Mouse (Mus musculus) forebrain, embryonic 16.5 days (tissue): ENCODE results near the gene Map2k6. TPM values are rescaled to one million over a fixed set of nuclear protein-coding genes. Genes with fewer than 3 reads are reported as not detected.

Experiments
- ATAC-seq: fragments of 200-750 bp; cut with Nextera tagmentation; 2 replicates; pipeline ENCODE4 v1.8.0; 2017; ENCODE audit warnings: mild to moderate bottlenecking, moderate library complexity
- H3K27ac ChIP-seq: fragments of 300-500 bp; sonication (generic); 2 replicates; pipeline ENCODE4 v1.5.1; 2014; ENCODE audit warnings: low read length, control low read depth
- H3K27me3 ChIP-seq: fragments of 300-500 bp; sonication (generic); replicated peaks from 2 replicates; pipeline ENCODE4 v1.6.1; 2014; ENCODE audit warnings: low read length; ENCODE audit not compliant: control insufficient read depth, insufficient read depth
- H3K36me3 ChIP-seq: fragments of 300-500 bp; sonication (generic); 2 replicates; pipeline ENCODE4 v1.6.1; 2014; ENCODE audit not compliant: control insufficient read depth, insufficient read depth
- H3K4me1 ChIP-seq: fragments of 300-500 bp; sonication (generic); replicated peaks from 2 replicates; pipeline ENCODE4 v1.6.1; 2014; ENCODE audit warnings: low read length; ENCODE audit not compliant: control insufficient read depth, insufficient read depth
- H3K4me2 ChIP-seq: fragments of 300-500 bp; sonication (generic); 2 replicates; pipeline ENCODE4 v1.6.1; 2014; ENCODE audit warnings: mild to moderate bottlenecking, low read length, control low read depth
- H3K4me3 ChIP-seq: fragments of 300-500 bp; sonication (generic); replicated peaks from 2 replicates; pipeline ENCODE4 v1.5.1; 2014; ENCODE audit warnings: mild to moderate bottlenecking, low read length, control low read depth
- H3K9ac ChIP-seq: fragments of 300-500 bp; sonication (generic); replicated peaks from 2 replicates; pipeline ENCODE4 v1.6.1; 2014; ENCODE audit warnings: low read depth, low read length, control low read depth
- H3K9me3 ChIP-seq: fragments of 300-500 bp; sonication (generic); 2 replicates; pipeline ENCODE4 v1.6.1; 2016; ENCODE audit warnings: low read length; ENCODE audit not compliant: control insufficient read depth
- WGBS: fragments of 180-500 bp; shearing (Covaris S2); extraction: QIAGEN DNeasy Blood & Tissue Kit; methylation state at CpG from one replicate; pipeline ENCODE4 v1.1.7; 2014; 5-methylcytosine and 5-hydroxymethylcytosine counted together
- polyA plus RNA-seq: library from polyadenylated mRNA; unstranded; fragments of >200 nt; fragmentation: Nextera tagmentation; extraction: Ambion mirVana; gene quantifications from 2 replicates; pipeline ENCODE4 v1.2.1, GENCODE M21; 2015

Gene Map2k6
- polyA plus RNA-seq, 1 experiment from 2014 or later: 44.7 TPM

DNA sequence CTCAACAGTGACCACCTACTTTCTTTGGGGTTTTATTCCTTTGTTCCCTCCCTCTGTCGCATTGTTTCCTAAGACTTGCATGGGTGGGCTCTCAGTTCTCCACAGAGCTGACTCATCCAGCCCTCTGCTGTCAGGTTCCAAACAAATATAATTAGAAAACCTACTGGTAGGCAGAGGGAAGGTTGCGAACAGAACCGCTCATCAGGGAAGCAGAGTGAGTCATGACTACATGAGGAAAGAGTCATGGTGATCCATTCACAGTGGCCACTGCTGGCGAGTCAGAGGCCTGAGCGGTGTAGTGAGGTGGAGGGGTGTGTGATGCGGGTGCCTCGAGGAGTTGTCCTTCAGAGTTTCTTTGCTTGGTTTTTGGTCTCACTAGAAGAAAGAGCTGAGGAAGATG, 112.5 kb downstream of the Map2k6 start:
- Histone ChIP-seq H3K36me3 (peaks cover 31% of the 10 kb centered on the region), H3K4me2 (no peak overlapping the region), H3K27ac (no peak overlapping the region), H3K9me3 (no peaks in the 10 kb centered on the region), H3K4me1 (no peaks in the 10 kb centered on the region), H3K4me3 (no peak overlapping the region), H3K9ac (no peak overlapping the region), H3K27me3 (no peaks in the 10 kb centered on the region)
- 95% methylated on average over 7 of the region's 7 CpGs for WGBS
- no peak for ATAC-seq

DNA sequence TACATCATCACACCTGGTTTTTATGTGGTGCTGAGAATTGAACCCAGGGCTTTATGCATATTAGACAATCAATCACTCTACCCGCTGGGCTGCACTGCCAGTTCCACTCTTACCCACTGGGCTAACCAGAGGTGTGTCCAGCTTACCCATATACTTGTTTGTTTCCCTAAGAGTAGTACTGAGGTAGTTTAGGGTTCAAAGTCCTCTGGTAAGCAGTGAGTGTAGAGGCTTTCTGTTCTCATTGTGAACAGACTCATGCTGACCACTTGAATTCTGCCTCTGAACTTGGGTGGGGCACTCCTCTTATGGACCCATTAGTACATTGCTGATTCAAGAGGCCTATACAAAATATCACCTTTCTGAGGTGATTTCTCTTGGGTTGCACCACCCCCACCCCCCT, 119.7 kb downstream of the Map2k6 start:
- no peak overlapping the region for H3K9ac ChIP-seq
- H3K9me3 ChIP-seq: no peaks in the 10 kb centered on the region
- no peak overlapping the region for H3K4me2 ChIP-seq
- H3K27me3 ChIP-seq: no peaks in the 10 kb centered on the region
- no peak overlapping the region for H3K27ac ChIP-seq
- H3K36me3 ChIP-seq: peaks cover 15% of the 10 kb centered on the region
- no peaks in the 10 kb centered on the region for H3K4me1 ChIP-seq
- no peak for ATAC-seq
- no peak overlapping the region for H3K4me3 ChIP-seq
- 91% methylated on average over 1 of the region's 1 CpGs for WGBS

DNA sequence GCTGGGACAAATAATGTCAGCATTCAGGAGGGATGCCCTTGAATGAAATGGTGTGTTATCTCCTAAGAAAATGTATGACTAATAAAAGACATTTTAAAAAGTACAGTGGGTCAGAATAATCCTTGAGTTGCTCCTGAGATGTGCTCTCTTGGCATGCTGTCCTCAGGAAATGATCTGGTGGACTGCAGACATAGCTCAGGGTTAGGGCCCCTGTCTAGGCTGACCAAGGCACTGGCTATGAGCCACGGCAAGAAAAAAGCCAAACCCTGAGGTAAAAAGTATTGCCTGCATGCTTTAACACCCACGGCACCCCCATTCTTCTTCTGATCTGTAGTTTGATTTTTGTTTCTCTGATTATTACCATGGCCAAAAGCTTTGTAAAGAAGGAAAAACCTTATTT, 124.0 kb downstream of the Map2k6 start:
- no peaks in the 10 kb centered on the region for H3K4me1 ChIP-seq
- H3K27me3 ChIP-seq: no peaks in the 10 kb centered on the region
- peaks cover 11% of the 10 kb centered on the region for H3K36me3 ChIP-seq
- no peak overlapping the region for H3K4me2 ChIP-seq
- 95% methylated on average over 2 of the region's 2 CpGs for WGBS
- no peak overlapping the region for H3K27ac ChIP-seq
- H3K9me3 ChIP-seq: no peaks in the 10 kb centered on the region
- H3K9ac ChIP-seq: no peak overlapping the region
- no peak for ATAC-seq
- no peak overlapping the region for H3K4me3 ChIP-seq

DNA sequence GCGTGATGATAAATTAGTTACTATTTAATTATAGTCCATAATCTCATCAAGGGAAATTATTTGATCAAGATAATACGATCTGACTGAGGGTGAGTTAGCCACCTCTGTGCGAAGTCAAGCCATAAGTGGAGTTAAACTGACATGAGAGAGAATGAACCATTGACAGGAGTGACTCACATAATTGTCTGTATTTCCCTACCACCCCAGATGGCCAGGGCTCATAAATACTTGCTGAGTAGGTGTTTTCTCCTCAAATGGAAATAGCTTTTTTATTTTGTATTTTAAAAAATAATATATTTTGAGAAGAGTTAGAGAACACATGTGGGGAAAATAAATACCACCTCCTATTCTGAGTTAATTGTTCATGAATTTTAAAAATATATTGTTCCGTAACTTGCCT, 127.2 kb downstream of the Map2k6 start:
- Histone ChIP-seq H3K27me3 (no peaks in the 10 kb centered on the region), H3K9me3 (no peaks in the 10 kb centered on the region), H3K36me3 (no peaks in the 10 kb centered on the region), H3K27ac (no peak overlapping the region), H3K4me1 (no peaks in the 10 kb centered on the region), H3K4me2 (no peak overlapping the region), H3K9ac (no peak overlapping the region), H3K4me3 (no peak overlapping the region)
- no peak for ATAC-seq
- 90% methylated on average over 4 of the region's 4 CpGs for WGBS

DNA sequence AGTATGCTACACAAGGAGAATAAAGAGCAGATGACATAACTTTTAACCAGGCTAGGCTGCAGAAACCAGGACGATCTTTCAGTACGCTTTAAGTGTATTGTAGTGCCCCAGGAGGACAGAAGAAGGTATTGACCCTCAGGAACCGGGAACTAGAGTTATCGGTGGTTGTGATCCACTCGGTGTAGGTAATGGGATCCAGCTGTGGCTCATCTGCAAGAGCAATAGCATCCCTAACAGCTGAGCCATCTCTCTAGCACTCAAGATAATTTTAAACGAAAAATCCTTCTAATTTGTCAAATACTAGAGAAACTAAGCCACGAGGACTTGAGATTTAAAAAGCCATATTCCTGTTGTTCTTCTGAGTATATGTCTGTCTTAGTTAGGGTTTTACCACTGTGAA, 132.2 kb downstream of the Map2k6 start:
- H3K9ac ChIP-seq: no peak overlapping the region
- no peaks in the 10 kb centered on the region for H3K36me3 ChIP-seq
- ATAC-seq: no peak
- no peaks in the 10 kb centered on the region for H3K27me3 ChIP-seq
- WGBS: 87% methylated on average over 7 of the region's 7 CpGs
- no peak overlapping the region for H3K4me2 ChIP-seq
- no peak overlapping the region for H3K4me3 ChIP-seq
- H3K27ac ChIP-seq: no peak overlapping the region
- H3K4me1 ChIP-seq: no peaks in the 10 kb centered on the region
- H3K9me3 ChIP-seq: no peaks in the 10 kb centered on the region

DNA sequence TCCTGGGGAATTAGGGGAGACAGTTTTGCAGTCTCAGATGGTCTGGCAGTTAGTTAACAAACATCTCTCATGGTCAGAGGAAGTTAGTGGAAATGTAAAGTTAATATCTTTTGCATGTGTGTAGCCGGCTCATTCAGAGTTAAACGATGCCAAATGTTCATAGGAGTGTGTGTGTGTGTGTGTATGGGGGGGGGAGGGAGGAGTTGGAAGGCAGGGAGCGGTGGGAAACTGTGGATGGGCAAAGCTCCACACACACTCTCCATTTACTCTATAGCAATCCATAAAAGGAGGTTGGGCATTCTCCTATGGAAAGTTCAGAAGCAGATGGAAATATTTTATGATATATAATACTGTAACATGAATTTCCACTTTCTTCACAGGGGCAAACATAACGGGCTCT, 135.9 kb downstream of the Map2k6 start:
- H3K4me3 ChIP-seq: no peak overlapping the region
- 75% methylated on average over 4 of the region's 4 CpGs for WGBS
- no peaks in the 10 kb centered on the region for H3K27me3 ChIP-seq
- H3K36me3 ChIP-seq: no peaks in the 10 kb centered on the region
- no peak for ATAC-seq
- H3K4me1 ChIP-seq: 0 out of 2 replicates have a peak, but pooled peaks cover 2% of the 10 kb centered on the region
- no peaks in the 10 kb centered on the region for H3K9me3 ChIP-seq
- H3K9ac ChIP-seq: no peak overlapping the region
- no peak overlapping the region for H3K27ac ChIP-seq
- no peak overlapping the region for H3K4me2 ChIP-seq

DNA sequence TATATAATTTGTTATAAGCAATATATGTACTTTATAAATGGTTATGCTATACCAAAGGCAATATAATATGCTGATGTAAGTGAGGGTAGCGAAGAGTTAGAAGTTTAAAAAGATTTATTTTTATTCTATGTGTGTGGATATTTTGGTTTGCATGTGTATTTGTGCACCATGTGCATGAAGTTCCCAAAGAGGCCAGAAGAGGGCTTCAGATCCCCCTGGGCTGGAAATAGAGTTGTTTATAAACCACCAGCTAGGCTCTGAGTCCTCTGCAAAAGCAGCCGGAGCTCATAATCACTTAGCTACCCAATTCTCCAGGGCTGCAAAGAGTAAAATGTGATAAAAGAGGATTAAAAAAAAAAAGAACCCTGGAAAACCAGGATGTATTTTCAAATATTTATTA, 137.6 kb downstream of the Map2k6 start:
- H3K4me1 ChIP-seq: 0 out of 2 replicates have a peak, but pooled peaks cover 2% of the 10 kb centered on the region
- 96% methylated on average over 2 of the region's 2 CpGs for WGBS
- no peaks in the 10 kb centered on the region for H3K9me3 ChIP-seq
- no peak overlapping the region for H3K9ac ChIP-seq
- no peak overlapping the region for H3K27ac ChIP-seq
- H3K4me2 ChIP-seq: no peak overlapping the region
- H3K4me3 ChIP-seq: no peak overlapping the region
- no peaks in the 10 kb centered on the region for H3K36me3 ChIP-seq
- H3K27me3 ChIP-seq: no peaks in the 10 kb centered on the region
- no peak for ATAC-seq

DNA sequence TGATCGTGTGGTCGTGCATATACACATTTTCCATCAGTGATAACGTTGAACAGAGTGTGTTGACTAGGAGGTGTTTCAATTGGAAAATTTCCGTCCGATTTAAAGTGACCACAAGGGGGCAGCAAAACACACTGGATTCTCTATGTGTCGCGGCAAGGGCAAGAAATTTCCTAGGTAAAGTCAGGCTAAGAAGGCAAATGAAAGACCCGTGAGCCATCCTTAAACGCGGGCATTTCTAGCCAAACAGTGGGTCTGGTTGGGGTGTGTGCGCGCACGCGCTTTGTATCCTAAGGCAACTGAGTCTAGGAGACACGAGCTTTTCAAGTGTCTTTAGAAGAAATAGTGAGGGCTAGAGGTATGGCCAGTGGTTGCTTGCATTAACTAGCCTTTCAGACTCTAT, 138.7 kb downstream of the Map2k6 start:
- peak overlapping the region; percentile 46 for H3K4me2 ChIP-seq
- no peaks in the 10 kb centered on the region for H3K27me3 ChIP-seq
- 8% methylated on average over 15 of the region's 15 CpGs for WGBS
- no peaks in the 10 kb centered on the region for H3K36me3 ChIP-seq
- H3K4me1 ChIP-seq: 0 out of 2 replicates have a peak, but pooled peaks cover 2% of the 10 kb centered on the region
- H3K4me3 ChIP-seq: peak overlapping the region; percentile 15; the same call in 1 of the 2 replicates
- H3K9ac ChIP-seq: 0 out of 2 replicates have a peak overlapping the region, but pooled peaks have one; percentile 23
- H3K9me3 ChIP-seq: no peaks in the 10 kb centered on the region
- no peak overlapping the region for H3K27ac ChIP-seq
- peak; percentile 76 for ATAC-seq

DNA sequence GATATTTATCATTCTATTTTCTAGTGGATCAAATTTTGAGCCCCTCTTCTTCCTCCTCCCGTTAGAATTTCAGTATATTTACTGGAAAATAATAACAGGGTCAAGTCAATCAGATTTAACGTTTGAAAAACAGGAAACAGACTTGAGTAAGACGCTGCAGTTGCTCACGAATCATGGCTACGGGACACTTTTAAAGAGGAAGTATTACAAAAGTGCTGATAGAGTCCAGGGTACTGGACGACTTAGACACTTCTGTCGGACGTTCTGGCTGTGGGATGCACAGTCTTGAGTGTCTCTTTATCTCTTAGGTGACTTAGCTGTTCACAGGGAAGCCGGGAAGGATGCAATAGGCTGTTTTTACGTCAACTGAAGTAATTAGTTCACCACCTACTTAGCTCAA, 139.3 kb downstream of the Map2k6 start:
- WGBS: 79% methylated on average over 10 of the region's 10 CpGs

DNA sequence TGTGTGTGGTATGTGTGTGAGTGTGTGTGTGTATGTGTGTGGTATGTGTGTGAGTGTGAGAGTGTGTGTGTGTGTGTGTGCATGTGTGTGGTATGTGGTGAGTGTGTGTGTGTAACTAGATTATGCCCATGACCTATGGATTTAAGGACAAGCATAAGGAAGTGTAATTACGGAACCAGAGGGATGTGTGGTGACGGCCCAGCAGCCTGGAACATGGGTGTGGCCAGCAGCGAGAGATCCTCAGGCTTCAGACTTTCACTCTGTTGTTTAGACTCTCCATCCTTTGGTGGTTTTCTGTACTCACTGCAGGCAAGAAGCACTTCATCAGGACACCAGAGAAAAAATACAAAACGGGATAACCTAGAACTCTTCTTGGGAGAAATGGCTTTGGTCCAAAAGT, 143.0 kb downstream of the Map2k6 start:
- H3K27me3 ChIP-seq: no peaks in the 10 kb centered on the region
- ATAC-seq: no peak
- 0 out of 2 replicates have a peak, but pooled peaks cover 2% of the 10 kb centered on the region for H3K4me1 ChIP-seq
- H3K4me2 ChIP-seq: no peak overlapping the region
- 96% methylated on average over 4 of the region's 4 CpGs for WGBS
- H3K4me3 ChIP-seq: no peak overlapping the region
- no peaks in the 10 kb centered on the region for H3K36me3 ChIP-seq
- no peaks in the 10 kb centered on the region for H3K9me3 ChIP-seq
- no peak overlapping the region for H3K27ac ChIP-seq
- no peak overlapping the region for H3K9ac ChIP-seq

More for the DNA sequence above, 139.3 kb downstream of the Map2k6 start:
- no peak overlapping the region for H3K4me2 ChIP-seq
- H3K27ac ChIP-seq: no peak overlapping the region
- H3K4me3 ChIP-seq: no peak overlapping the region
- H3K27me3 ChIP-seq: no peaks in the 10 kb centered on the region
- H3K9me3 ChIP-seq: no peaks in the 10 kb centered on the region
- H3K36me3 ChIP-seq: no peaks in the 10 kb centered on the region
- 0 out of 2 replicates have a peak, but pooled peaks cover 2% of the 10 kb centered on the region for H3K4me1 ChIP-seq
- ATAC-seq: no peak
- H3K9ac ChIP-seq: no peak overlapping the region
